Mouse (Mus musculus): ENCODE measurements around the gene Hoxd8.

Hoxd8 gene

DNA sequence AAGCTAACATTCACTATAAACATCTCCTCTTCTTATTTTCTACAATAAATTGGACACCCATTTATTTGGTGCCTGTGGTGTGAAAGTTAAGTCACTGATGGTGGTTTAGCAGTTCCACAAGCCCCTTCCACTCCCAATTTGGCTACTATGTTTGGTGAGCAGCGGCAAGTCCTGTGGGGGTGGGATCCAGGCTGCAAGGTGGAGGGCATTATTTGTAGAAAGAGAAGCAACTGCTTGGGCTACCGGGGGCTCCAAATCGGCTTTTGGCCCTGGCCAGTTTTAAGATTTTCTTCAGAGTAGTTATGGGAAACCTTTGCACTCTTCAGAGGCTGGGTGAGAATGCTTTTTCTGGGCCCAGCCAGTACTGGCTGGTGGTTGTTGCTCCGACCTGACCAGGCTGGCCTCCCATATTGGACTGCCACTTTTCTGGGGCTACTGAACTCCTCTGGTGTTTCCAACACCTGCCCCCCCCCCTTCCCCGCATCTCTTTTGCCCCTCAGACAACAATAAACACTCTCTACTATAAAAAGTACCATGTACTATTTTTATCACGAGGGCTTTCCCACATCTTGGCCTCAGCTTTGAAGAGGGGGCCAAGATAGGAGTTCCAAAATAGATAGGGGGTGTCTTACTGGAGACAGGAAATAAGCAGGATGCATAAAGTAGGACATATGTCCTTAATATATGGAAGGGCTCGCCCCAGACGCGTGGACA lies 27.5 kb downstream of the Hoxd8 start:
- in situ Hi-C loops (cut with MseI, MboI), result no loop called here

DNA sequence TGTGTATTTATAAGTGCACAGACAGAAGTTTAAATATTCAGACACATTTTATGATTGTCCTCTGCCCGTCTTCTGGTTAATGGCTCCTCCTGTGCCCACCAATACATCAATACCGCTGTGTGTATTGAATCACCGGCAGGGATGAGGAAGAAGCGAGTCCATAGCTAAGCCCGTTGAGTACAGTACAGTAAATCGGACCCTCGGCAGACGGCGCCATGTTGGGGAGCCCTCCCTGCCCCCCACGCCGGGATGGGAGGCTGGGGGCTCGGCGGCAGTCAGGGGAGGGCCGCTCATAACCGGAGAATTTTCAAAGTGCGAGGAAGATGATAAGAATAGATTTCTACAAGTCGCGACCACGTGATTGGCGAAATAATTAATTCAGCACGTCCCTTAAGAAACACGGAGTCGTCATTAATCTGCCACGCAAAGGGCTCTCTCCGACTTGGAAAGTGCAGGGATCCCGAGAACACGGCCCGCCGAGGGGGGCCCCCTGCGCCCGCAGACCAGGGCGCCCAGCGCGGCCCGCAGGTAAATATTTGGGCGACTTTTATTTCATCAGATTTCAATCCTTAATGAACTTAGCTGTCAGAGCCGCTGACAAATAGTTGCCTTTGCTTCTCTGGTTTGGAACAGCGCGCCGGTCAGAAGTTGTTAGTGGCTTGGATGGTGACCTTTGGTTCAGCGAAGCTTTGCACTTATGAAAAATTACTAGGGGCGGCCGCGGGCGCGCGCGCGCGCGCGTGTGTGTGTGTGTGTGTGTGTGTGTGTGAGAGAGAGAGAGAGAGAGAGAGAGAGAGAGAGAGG lies 28.3 kb downstream of the Hoxd8 start:
- in situ Hi-C loops (cut with MseI, MboI), result no loop called here

DNA sequence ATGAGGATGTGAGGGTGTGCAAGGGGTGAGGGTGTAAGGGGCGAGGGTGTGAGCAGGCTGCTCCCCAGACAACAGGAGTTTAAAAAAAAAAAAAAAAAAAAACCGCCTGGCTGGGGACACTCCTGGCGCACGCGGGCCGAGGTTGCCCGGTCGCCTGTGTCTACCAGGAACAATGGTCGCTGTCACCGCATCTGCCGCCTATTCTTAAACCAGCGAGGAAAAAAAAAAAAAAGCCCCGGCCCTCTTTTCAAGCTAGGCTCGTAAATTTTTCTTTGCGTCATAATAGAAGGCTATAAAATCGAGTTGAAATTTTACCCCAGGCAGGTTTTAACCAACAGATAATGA lies 28.9 kb downstream of the Hoxd8 start:
- in situ Hi-C loops (cut with MseI, MboI), result no loop called here

DNA sequence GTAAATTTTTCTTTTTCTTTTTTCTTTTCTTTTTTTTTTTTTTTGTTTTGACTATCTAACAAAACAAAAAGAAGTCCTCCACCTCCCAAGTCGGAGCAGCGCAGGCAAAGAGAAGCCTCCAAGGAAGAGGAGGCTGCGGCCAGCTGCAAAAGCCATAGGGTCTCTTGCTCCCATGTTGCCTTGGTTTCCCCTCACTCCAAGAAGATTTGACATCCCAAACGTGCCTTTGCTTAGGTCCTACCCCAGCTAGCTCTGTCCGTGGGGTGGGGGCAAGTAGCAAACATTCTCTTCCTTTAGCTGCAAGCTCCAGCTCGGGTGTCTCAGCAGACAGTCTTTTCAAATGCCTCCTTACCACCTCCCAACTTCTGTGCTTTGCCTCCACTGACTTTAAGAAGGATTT lies 29.4 kb downstream of the Hoxd8 start:
- in situ Hi-C loops (cut with MseI, MboI), result no loop called here

DNA sequence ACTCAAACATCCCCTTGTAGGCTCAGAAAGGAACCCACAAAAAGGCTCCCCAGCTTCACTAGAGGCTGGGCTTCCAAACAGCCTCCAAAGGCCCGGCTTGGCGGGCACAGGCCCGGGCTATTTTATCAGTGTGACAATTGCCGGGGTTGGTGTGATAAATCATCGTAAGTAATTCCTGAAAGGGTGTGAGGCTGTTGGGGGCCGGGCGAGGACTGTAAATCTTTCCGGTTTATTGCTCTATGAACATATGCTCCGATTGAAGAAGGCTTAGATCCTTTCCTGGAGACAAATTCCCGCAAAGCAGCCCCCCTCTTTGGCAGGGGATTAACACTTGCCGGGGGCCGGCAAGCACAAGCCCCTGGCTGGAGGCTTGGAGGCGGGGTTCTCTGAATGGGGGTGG lies 30.0 kb downstream of the Hoxd8 start:
- in situ Hi-C loops (cut with MseI, MboI), result no loop called here

DNA sequence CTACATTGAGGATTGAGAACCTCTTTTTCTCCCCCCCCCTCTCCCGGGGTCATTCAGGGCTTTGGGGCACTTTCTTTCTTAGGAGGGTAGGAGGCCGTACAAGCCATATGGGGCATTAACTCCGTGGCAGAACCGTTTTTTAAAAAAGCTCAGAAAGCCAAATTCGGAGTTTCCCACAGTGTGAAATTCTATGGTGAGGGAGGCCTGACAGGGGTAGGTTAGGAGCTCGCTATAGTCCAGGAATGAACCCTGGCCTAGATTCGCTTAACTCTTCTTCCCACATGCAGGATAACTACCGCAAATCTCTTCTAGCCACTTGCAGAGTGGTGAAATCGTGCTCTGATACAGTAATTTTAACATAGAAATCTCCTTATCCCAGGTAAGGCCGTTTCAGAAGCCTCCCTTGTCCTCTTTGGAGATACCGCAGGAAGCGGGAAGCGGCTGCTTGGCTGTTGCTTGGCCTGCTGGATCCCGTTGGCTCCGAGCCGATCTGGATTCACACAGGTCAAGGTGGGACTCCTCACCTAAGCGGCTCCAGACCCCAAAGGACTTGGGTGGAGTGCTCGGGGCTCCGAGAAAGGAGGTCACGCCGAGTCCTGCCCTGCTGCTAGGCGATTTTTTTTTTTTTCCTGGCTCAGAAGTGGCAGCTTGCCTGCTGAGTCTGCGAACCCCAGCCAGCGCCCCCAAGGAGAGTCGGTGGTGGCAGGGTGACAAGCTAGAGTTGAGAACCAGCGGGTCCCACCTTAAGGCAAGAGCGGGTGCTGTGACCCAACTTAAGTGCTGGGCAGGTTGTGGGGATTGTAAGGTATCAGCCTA lies 30.8 kb downstream of the Hoxd8 start:
- in situ Hi-C loops (cut with MseI, MboI), result no loop called here

DNA sequence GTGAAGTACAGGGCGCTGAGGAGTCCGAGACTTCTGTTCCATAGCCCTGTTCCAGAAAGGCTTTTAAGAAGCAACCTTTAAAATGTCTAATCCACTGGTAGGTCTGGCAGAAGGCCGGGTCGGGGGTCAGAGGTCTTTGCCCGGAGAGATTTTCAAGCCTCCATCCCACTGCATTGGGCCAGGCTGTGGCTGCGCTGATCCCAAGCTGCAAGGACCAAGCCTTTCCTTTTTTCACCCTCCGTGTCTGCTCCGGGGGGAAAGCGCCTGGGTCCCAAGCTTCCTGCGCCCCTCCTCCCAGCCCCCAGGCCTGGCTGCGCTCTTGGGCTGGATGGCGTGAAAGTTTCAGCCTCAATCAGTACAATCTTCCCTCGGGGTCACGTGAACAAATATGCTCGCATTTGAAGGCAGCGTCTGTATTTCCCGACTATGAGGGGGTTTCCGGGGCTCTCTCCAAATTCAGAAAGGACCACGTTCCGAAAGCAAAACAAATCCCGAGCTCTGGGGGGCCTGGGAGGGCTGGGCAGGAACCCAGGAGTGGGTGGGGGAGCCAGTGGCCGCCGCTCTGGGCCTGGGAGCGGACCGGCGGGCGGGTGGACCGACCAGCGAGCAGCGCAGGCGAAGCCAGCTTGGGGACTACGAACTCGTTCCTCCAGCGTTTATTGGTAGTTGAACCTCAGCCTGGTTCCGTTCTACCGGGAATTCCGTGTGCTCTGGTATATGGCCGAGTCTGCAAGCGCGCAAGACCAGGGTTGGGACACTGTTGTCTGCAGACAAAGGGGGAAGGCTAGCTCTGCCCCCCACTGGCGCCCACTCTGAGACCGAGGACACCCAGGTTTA lies 31.7 kb downstream of the Hoxd8 start:
- in situ Hi-C loops (cut with MseI, MboI), result no loop called here

DNA sequence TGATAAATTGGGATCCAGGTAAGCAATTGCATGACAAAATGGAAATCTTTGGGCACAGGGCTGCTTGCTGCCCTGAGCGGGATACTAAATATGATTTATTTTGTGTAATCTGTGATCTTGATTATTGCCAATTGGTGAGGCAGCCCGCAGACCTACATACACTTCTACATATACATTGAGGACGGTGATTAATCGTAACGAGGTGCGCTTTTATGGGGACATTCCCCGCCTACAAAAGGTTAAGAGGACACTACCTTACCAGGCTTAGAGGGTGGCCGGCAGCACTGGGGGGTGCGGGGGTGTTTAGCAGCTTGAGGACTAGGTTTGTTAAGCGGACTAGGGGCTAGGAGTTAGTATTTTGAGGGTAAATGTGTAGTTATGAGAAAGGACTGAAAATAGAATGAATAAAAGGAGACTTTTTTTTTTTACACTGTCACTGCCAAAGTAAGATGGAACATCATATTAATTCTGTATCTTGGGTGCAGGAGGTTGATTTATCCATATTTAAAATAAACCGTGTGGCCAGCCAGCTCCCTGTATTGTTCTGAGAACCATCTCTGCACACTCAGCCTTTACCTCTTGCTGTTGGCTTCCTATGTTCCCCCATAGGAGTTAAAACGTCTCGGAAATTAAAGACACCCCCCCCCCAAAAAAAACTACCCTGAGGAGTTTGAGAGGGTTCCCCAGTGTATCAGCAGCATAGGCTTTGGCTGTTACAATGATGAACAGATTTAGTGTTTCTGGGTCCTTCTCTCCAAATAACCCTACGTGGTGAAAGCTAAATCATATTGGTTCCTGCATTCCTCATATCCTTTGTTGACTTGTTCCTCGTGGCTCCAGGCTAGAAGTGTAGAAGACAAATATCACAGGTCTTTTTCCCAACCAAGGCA lies 32.5 kb downstream of the Hoxd8 start:
- in situ Hi-C loops (cut with MseI, MboI), result no loop called here

DNA sequence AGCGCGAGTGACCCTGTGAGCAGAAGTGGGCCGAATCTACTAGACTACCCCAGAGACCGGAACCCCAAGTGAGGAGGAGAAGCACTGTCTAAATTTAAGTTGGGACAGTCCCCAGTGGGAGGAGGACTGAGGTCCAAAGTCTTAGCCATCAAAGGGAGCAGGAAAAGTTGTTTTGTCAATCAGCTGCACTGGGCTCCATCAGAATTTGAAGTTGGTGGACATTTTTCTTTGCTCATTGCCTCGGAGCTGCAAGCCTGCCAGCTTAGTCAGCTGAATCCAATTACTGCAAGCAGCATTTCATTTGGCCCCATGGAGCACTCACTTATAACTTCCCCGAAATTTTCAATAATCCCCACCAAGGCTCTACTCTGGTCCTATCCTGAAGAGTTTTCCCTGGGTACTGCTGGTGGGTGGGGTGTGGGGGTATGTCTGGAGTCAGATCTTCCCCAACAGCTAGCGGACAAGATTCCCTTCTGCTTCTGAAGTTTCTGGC lies 33.2 kb downstream of the Hoxd8 start:
- in situ Hi-C loops (cut with MseI, MboI), result no loop called here

DNA sequence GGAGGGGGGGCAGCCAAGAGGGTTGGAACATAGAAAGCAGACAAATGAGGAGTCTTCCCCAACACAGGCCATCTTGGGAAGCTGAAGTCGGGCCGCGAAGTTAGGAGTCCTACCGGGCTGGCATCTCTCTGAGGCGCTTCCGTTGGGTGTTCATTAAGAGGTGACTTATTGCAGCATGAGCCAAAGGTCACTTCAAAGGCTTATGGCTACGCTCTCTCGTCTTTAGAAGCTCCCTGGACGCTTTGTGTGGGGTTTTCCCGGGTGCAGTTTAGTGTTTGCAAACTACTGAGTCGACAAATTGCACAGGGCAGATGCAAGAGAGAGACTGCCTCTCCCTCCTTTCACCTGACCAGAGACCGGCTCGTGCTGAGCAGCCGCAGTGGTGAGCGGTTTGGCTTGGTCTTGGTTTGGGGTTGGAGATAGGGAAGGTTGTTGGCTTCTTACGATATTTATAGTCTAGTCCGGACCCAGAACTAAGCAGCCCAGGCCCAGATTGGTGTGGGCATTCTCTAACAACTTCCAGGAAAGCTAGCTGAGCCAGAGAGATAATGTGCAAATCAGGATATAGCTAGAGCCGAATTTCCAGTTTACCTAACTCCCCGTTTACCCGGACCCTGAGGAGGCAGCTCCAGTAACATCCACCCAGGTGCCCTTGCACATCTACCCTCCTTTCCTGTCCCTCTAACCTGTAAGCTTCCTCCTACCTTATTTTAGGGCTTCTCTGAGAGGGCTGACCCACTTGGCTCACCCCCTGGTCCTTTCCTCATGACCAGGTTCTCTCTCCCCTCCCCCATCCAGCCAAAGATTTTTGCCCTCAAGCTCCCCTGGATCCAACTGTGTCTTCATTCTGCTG lies 34.4 kb downstream of the Hoxd8 start:
- in situ Hi-C loops (cut with MseI, MboI), result no loop called here

DNA sequence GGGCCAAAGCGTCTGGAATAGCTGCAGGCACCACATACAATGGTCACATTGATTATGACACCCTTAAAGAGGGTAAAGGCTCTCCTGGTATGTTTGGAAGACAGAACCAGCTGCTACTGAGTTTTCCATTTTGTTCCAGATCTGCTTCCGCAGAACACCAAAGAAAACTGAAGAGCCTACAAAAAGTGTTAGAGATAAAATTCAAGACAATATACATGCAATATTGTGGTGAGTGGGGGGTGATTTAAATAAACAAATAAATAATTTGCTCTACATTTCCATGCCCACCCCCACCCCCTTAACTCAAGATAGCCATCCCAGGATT lies 35.0 kb downstream of the Hoxd8 start:
- in situ Hi-C loops (cut with MseI, MboI), result no loop called here

DNA sequence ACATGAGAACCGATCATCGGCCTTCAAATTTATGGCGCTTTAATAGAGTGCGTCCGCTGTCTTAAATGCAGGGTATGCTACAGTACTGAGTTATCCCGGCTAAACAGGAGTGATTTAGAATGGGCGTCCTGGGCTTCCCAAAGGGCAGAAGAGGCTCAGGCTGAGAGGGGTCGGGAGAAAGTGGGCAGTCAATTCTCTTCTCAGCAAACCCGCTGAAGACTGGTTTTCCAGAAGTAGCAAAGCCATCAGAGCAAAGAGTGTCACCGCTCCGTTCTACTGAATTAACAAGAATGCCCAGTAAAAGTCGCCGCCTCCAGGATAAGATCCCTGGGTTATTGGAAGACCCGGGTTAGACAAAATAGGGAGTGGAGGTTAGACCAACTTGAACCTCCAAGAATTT lies 35.5 kb downstream of the Hoxd8 start:
- in situ Hi-C loops (cut with MseI, MboI), result no loop called here

DNA sequence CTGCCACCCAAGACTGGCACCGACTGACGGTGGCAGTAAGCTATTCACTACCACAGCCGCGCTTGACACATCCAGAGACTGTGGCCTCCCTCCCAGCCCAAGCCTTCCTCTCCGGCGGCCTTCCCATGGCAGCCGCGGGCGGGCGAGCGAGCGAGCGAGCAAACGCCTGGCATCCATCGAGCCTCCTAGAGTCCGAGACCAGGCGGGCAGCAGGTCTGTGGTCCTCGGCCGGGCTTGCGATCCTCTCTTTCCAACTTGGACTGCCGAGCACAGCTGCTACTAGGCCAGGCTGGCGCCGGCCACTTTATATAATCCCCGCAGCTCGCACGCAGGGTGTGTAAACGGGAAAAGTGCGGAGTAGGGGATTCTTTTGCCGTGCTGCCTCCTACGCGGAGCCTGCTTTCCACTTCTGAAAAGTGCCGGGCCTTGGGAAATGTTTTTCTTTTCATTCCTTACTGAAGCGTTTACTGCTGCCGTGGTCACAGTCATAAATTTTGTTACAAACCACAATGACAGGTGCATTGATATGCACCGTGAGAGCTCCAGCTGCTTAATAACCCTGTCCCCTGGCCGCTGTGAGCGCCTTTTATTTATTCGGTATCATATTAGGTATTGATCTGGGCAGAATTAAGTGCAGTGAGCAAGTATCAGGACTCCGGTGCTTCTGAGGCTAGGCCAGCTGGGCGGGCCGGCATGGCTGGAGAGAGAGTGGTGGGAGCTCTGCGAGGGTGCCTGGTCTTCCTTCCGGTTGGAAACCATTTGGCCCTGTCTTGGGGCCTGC lies 36.1 kb downstream of the Hoxd8 start:
- in situ Hi-C loops (cut with MseI, MboI), result no loop called here

DNA sequence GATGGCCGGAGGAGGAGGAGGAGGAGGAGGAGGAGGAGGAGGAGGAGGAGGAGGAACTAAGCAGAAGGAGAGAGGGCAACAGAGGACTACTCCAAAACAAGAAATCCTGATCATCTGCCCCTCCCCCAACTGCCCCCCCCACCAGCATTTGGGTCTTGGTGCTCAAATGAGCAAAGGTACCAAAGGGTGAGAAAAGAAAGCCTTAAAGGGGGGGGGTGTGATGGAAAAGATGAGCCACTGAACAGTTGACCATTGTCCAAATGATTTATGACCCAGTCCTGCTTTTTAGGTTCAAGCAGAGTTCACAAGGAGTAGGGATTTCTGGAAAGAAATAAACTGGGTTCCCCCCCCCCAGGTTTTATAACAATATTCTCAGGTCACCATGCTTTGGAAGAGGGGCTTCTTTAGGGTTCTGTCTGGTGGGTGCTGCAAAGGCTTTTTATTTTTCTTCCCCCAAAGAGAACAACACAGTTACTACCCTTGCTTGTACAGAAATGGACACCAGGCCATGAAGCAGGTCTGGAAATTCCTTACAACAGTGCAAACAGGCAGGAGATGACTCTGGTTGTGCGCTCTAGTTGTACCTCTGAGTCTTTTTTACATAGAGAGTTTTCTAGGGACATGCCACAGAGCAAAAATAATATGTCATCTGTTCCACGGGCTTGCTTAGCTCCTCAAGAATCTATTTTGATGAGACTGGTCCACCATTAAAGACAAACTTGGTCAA lies 37.0 kb downstream of the Hoxd8 start:
- in situ Hi-C loops (cut with MseI, MboI), result no loop called here

DNA sequence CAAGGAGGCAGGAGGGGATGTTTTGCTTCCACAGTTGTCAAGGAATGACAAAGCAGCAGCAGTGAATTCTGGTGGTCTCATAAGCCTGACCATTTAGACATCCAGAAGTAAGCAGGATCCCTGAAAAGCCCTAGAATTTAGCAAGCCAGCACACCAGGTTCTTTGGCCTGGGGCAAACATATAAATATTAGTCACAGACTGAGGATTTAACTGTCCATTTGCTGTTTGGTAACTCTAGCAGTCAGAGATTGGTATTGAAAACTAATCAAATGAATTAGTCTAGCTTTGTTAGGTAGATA lies 37.5 kb downstream of the Hoxd8 start:
- in situ Hi-C loops (cut with MseI, MboI), result no loop called here

DNA sequence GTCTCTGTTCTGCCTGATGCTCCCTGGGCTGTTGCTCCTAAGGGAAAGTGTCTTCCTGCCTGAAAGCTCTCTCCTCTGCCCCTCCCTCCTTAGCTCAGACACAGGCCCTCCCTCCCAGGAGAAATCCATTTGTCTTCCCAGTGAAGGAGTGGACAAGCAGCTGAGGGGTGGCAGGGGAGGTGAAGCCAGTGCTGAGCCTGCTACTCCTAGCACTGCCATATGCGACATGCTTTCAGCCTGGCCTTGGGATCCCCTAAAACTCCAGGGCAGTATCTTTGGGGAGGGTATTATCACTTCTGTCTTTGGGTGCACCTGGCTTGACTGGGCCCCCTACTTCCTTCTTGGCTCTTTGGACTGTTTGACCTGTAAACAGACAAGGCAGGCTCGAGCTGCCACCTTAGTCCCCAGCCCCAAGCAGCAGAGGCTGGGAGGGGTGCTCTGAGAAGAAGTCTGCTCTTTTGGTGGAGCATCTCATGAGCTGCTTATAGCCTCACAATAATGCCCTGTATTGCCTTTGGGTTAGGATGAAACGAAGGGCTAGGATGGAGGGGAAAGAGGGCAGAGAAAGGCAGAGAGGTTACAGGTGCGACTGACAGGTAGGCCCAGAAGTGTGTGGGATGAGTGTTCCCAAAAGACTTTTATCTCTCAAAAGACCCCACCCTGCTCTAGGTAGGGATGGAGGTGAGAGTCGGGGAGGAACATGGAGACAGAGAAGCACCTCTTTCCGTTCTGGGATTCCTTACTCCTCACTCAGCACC lies 41.3 kb downstream of the Hoxd8 start:
- in situ Hi-C loops (cut with MseI, MboI), result no loop called here

DNA sequence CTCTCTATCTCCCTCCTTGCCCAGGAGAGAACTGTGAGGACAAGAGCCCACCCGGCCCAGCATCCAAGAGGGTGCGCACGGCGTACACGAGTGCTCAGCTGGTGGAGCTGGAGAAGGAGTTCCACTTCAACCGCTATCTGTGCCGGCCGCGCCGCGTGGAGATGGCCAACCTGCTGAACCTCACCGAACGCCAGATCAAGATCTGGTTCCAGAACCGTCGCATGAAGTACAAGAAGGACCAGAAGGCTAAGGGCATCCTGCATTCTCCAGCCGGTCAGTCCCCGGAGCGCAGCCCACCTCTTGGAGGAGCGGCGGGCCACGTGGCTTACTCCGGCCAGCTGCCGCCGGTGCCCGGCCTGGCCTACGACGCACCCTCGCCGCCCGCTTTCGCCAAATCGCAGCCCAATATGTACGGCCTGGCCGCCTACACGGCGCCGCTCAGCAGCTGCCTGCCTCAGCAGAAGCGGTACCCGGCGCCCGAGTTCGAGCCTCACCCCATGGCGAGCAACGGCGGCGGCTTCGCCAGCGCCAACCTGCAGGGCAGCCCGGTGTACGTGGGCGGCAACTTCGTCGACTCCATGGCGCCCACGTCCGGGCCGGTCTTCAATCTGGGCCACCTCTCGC lies 42.0 kb downstream of the Hoxd8 start:
- in situ Hi-C loops (cut with MseI, MboI), result no loop called here
